31 mouse cellular contexts compared by ENCODE assay signal in genomic region chr9:108389220-108389619, GRCm38 (mm10). TPM values are rescaled to one million over a fixed set of nuclear protein-coding genes. Genes with fewer than 3 reads are reported as not detected.
A peak's percentile ranks its signal among the peaks of the same experiment; 100 is the strongest.
DNase-seq lines count a peak whose midpoint lies in the region; ATAC-seq lines count a peak whose summit lies in the region.
"Had no signal": no experiment of that assay in that cellular context is flagged by ENCODE, and none has a peak within 500 bp of the region (broad histone marks: within the 10 kb centered on the region; RNA-seq: fewer than 3 reads in every experiment).

No protein-coding gene starts in this region.

- WGBS in liver, embryonic 12.5 days (ENCODE audit: insufficient replicate concordance), result 79% methylated on average over 6 of the region's 6 CpGs

- H3K27ac ChIP-seq in liver, embryonic 12.5 days, result no peak overlapping the region
- H3K27ac ChIP-seq: embryonic facial prominence, embryonic 12.5 days; heart, embryonic 15.5 days; hindbrain, embryonic 14.5 days; limb, embryonic 12.5 days; midbrain, embryonic 12.5 days; neural tube, embryonic 15.5 days had no signal

- no peaks in the 10 kb centered on the region for H3K4me1 ChIP-seq in liver, embryonic 12.5 days
- H3K4me1 ChIP-seq: embryonic facial prominence, embryonic 12.5 days; heart, embryonic 15.5 days; limb, embryonic 12.5 days; midbrain, embryonic 12.5 days; neural tube, embryonic 15.5 days had no signal

- no peak for DNase-seq in frontal cortex, postnatal 14 days (ENCODE audit: low spot score in 2 of 2)
- peak; percentile 22 for DNase-seq in layer of hippocampus, adult 9-11 months
- no peak for DNase-seq in layer of hippocampus, adult 8-10 months (ENCODE audit: low spot score in 2 of 2)
- peak; percentile 50 for DNase-seq in R1 (ENCODE audit: low read depth, low spot score)
- peak; percentile 28 for DNase-seq in kidney, postnatal 14 days
- DNase-seq in heart, postnatal 14 days, result no peak
- DNase-seq: adrenal gland, postnatal 36 days; cerebellum, adult 2 months; cerebellum, postnatal 25 days; forebrain, postnatal 0 days; heart, postnatal 4 days; lung, adult 2 months; thymus, postnatal 25 days had no signal

- peaks cover 99% of the 10 kb centered on the region for H3K36me3 ChIP-seq in liver, embryonic 12.5 days

- no peaks in the 10 kb centered on the region for H3K27me3 ChIP-seq in liver, embryonic 12.5 days (replicated peaks)
- H3K27me3 ChIP-seq: embryonic facial prominence, embryonic 12.5 days; heart, embryonic 15.5 days; limb, embryonic 12.5 days; midbrain, embryonic 12.5 days; neural tube, embryonic 15.5 days had no signal

- H3K4me3 ChIP-seq in liver, embryonic 12.5 days, result no peak overlapping the region
- H3K4me3 ChIP-seq: embryonic facial prominence, embryonic 12.5 days; heart, embryonic 15.5 days; limb, embryonic 12.5 days; midbrain, embryonic 12.5 days; neural tube, embryonic 15.5 days had no signal

- H3K4me2 ChIP-seq in liver, embryonic 12.5 days, result no peak overlapping the region
- H3K4me2 ChIP-seq: embryonic facial prominence, embryonic 12.5 days; heart, embryonic 15.5 days; hindbrain, embryonic 14.5 days; limb, embryonic 12.5 days; liver, embryonic 11.5 days; midbrain, embryonic 12.5 days; neural tube, embryonic 15.5 days had no signal

- H3K9me3 ChIP-seq in liver, embryonic 12.5 days (replicated peaks), result no peaks in the 10 kb centered on the region
- H3K9me3 ChIP-seq: embryonic facial prominence, embryonic 12.5 days; heart, embryonic 15.5 days; limb, embryonic 12.5 days; midbrain, embryonic 12.5 days; neural tube, embryonic 15.5 days had no signal

- intact Hi-C loops in heart, postnatal 14 days (cut with DNase I), result no loop called here

- peak; percentile 72; the same call in 1 of the 2 replicates for ATAC-seq in frontal cortex, adult (ENCODE audit: low TSS enrichment)
- ATAC-seq in liver, embryonic 12.5 days, result no peak
- ATAC-seq: forebrain, postnatal 0 days had no signal

- no peak overlapping the region for H3K9ac ChIP-seq in liver, embryonic 12.5 days
- H3K9ac ChIP-seq: embryonic facial prominence, embryonic 12.5 days; forebrain, postnatal 0 days; heart, embryonic 15.5 days; hindbrain, embryonic 14.5 days; limb, embryonic 12.5 days; midbrain, embryonic 12.5 days; neural tube, embryonic 15.5 days had no signal

RNA-seq across cellular contexts. Expression of gene 1700102P08Rik, which starts 3.4 kb away (rescaled TPM):
- 1 to 10 TPM; 1.3 to 2.1 (median 1.9) TPM for total RNA-seq in layer of hippocampus, adult 8-10 months (2022)
- under 1 TPM; 0.67 to 0.90 TPM for total RNA-seq in heart, postnatal 14 days (2021)
- polyA plus RNA-seq in liver, embryonic 12.5 days (2016; fragmentation: Nextera tagmentation; extraction: Ambion mirVana), result 0.32 and 0.59 TPM in 2 replicates
- polyA plus RNA-seq: small intestine, adult 2 months had no signal

RNA-seq across cellular contexts. Expression of gene Ccdc36, which starts 39.1 kb away (rescaled TPM):
- total RNA-seq in layer of hippocampus, adult 8-10 months (2022), result under 1 TPM; 0.11 to 0.26 (median 0.15) TPM
- total RNA-seq in heart, postnatal 14 days (2021), result not detected
- polyA plus RNA-seq in liver, embryonic 12.5 days (2016; fragmentation: Nextera tagmentation; extraction: Ambion mirVana), result 0.55 TPM in 2 replicates
- total RNA-seq: adrenal gland, postnatal 36 days; gastrocnemius, adult 18-20 months had no signal
- polyA plus RNA-seq: lung, adult 2 months; small intestine, adult 2 months had no signal

RNA-seq across cellular contexts. Expression of gene Usp4, which starts 41.6 kb away (rescaled TPM):
- 100 to 1,000 TPM; 102 to 124 (median 112) TPM for total RNA-seq in layer of hippocampus, adult 8-10 months (2022)
- 10 to 100 TPM; 76.5 to 83.6 TPM for total RNA-seq in heart, postnatal 14 days (2021)
- 87.4 and 92.1 TPM in 2 replicates for polyA plus RNA-seq in liver, embryonic 12.5 days (2016; fragmentation: Nextera tagmentation; extraction: Ambion mirVana)

RNA-seq across cellular contexts. Expression of gene BC048562, which starts 47.1 kb away (rescaled TPM):
- total RNA-seq in layer of hippocampus, adult 8-10 months (2022), result not detected
- not detected for total RNA-seq in heart, postnatal 14 days (2021)
- polyA plus RNA-seq in liver, embryonic 12.5 days (2016; fragmentation: Nextera tagmentation; extraction: Ambion mirVana), result not detected in 2 replicates
- total RNA-seq: adrenal gland, postnatal 36 days; forebrain, postnatal 0 days; gastrocnemius, adult 18-20 months; heart, postnatal 4 days; layer of hippocampus, postnatal 14 days; left cerebral cortex, postnatal 14 days; megakaryocyte, adult 5-6 weeks had no signal
- polyA plus RNA-seq: cerebellum, adult 2 months; embryonic facial prominence, embryonic 12.5 days; forebrain, embryonic 11.5 days; forebrain, postnatal 0 days; gonadal fat pad, adult 2 months; heart, embryonic 15.5 days; hindbrain, embryonic 14.5 days; intestine, embryonic 14.5 days; limb, embryonic 12.5 days; liver, embryonic 11.5 days; lung, adult 2 months; midbrain, embryonic 12.5 days; neural tube, embryonic 15.5 days; small intestine, adult 2 months; stomach, embryonic 16.5 days had no signal

RNA-seq across cellular contexts. Expression of gene Gpx1, which starts 50.5 kb away (rescaled TPM):
- 100 to 1,000 TPM in 1 of 4 experiments, 10 to 100 TPM in 3; 57.7 to 113 (median 78.2) TPM for total RNA-seq in layer of hippocampus, adult 8-10 months (2022)
- total RNA-seq in heart, postnatal 14 days (2021), result 100 to 1,000 TPM; 156 to 161 TPM
- 5,938 and 5,957 TPM in 2 replicates for polyA plus RNA-seq in liver, embryonic 12.5 days (2016; fragmentation: Nextera tagmentation; extraction: Ambion mirVana)

Comparison
In these comparisons a context has a peak if more than half of its experiments do, and no peak if none do; other contexts are left out.
1. DNase-seq: peak in layer of hippocampus, adult 9-11 months (single experiment), R1 (single experiment) and kidney, postnatal 14 days (single experiment); none in frontal cortex, postnatal 14 days (0 of 2), layer of hippocampus, adult 8-10 months (0 of 2) and heart, postnatal 14 days (0 of 2).